Mouse (Mus musculus): ENCODE measurements around the gene Cth. TPM values are rescaled to one million over a fixed set of nuclear protein-coding genes. Genes with fewer than 3 reads are reported as not detected.

Gene Cth
- 24.7 and 26.8 TPM in 2 replicates for polyA plus RNA-seq (2012; rRNA removed)

DNA sequence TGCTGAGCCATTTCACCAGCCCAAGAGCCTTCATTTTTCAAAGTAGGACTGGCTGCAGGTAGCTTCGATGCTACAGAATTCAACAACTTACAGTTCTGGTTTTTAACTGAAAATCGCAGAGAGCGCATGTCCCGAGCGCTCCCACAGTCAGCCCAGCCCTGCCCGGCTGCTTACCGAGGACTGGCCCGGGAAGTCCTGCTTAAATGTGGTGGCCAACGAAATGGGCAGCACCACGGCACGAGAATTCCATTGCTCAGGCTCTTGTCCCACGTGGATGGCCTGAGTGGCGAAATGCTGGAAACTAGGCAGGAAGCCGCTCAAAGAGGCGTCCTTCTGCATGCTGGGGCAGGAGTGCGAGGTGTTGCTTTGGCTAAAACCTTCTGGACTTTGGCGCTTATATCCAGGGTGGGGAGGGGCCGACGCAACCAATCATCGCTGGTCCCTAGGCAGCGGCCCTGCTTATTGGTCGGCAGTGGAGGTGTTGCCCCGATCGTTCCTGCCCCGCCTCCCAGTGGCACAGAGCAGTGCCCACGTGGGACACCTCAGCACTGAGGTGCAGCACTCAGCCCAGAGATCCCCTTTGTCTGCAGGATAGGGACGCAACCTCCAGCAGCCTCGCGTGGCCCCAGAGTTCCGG lies at the start of gene Cth:
TSS of gene Cth (minus strand) at position 386 of the 637 bp plus-strand sequence.

DNA sequence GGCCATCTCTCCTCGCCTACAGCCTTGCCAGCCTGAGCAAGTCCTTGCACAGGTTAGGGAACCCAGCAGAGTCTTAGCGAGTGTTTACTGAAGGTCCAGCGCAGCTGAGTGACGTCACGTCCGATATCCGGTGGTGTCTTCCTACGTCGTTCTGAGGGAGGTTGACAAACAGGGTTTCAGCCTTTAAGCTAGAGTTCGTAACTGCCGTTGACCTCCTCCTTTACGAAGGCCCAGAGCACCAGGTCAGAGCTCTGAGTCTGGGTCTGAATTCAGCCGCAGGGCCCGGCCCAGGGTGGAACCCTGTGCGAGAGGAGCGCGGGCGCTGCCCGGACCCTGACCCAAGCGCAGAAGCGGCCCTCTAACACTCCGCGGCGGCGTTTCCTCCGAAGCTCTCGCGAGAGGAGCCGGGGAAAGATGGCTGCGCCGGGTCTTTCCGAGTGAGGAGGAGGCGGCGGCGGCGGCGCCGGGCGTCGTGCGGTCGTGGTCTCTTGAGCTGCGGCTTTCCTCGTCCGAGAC lies 22.0 kb upstream of the Cth start, which contains the start of gene Ankrd13c:
TSS of gene Ankrd13c (plus strand) at position 397 of the 516 bp plus-strand sequence.

Other genes starting within 250 kb of the Cth start
- 24.9 and 26.9 TPM in 2 replicates for gene Ankrd13c, start 22.2 kb upstream of the Cth start, polyA plus RNA-seq (2012; rRNA removed)
- gene Srsf11, start 111.6 kb upstream of the Cth start, polyA plus RNA-seq (2012; rRNA removed), result 159 and 244 TPM in 2 replicates
- 2.4 and 3.3 TPM in 2 replicates for gene Lrrc40, start 111.6 kb upstream of the Cth start, polyA plus RNA-seq (2012; rRNA removed)

All from colon, adult 2 months (tissue).